Mouse (Mus musculus): ENCODE data around the gene Tbrg1.

- TF ChIP-seq MAX (IDR thresholded peaks at IDR 0.05; ENCODE audit: low read depth) (no peak), POLR2A (IDR thresholded peaks at IDR 0.05; ENCODE audit: insufficient read length, low read depth) (no peak), E2F4 (IDR thresholded peaks at IDR 0.05; ENCODE audit: insufficient read depth) (no peak), CEBPB (IDR thresholded peaks at IDR 0.05; ENCODE audit: insufficient read depth, poor library complexity, severe bottlenecking) (no peak), MYOG (IDR thresholded peaks at IDR 0.05; ENCODE audit: control insufficient read depth in 1 of 3, insufficient read depth in 1 of 3, insufficient read length in 2 of 3, low read depth in 2 of 3) (no peak), POLR2AphosphoS2 (IDR thresholded peaks at IDR 0.05; ENCODE audit: insufficient read length, low read depth) (no peak)
Measured at GRCm38 (mm10) chr9:37616770-37617169, 40.3 kb downstream of the Tbrg1 start.

All from myocyte (in vitro differentiated cells).